Mouse (Mus musculus) small intestine, adult 2 months (tissue): ENCODE data around the gene Nbea. TPM values are rescaled to one million over a fixed set of nuclear protein-coding genes. Genes with fewer than 3 reads are reported as not detected.

Experiments
- H3K27ac ChIP-seq: fragments of 200-500 bp; 2 replicates; pipeline ENCODE4 v1.5.1; 2012; ENCODE audit warnings: low read depth, low read length, control low read depth, inconsistent platforms; ENCODE audit not compliant: insufficient read depth
- H3K27me3 ChIP-seq: fragments of 200-500 bp; 2 replicates; pipeline ENCODE4 v1.6.1; 2012; ENCODE audit warnings: mild to moderate bottlenecking, moderate library complexity, low read length, inconsistent platforms; ENCODE audit not compliant: control insufficient read depth, insufficient read depth
- H3K36me3 ChIP-seq: fragments of 200-500 bp; 2 replicates; pipeline ENCODE4 v1.6.1; 2012; ENCODE audit warnings: mild to moderate bottlenecking, low read length, control low read depth, inconsistent platforms; ENCODE audit not compliant: control insufficient read depth, insufficient read depth
- H3K4me1 ChIP-seq: fragments of 200-500 bp; 2 replicates; pipeline ENCODE4 v1.6.1; 2012; ENCODE audit warnings: low read length, inconsistent platforms, mixed read lengths; ENCODE audit not compliant: control insufficient read depth, insufficient read depth, insufficient read length
- H3K4me3 ChIP-seq: fragments of 200-500 bp; 2 replicates; pipeline ENCODE4 v1.5.1; 2012; ENCODE audit warnings: low read depth, mild to moderate bottlenecking, control low read depth, inconsistent platforms, low read length, moderate library complexity
- CTCF ChIP-seq: fragments of 200-500 bp; IDR thresholded peaks from 2 replicates; pipeline ENCODE4 v1.5.1; 2012; ENCODE audit warnings: low read depth, mild to moderate bottlenecking, control low read depth, inconsistent platforms, low read length, moderate library complexity, mixed read lengths; ENCODE audit not compliant: insufficient replicate concordance, insufficient read length; ENCODE audit errors: extremely low read depth
- POLR2A ChIP-seq: fragments of 200-500 bp; IDR thresholded peaks from 2 replicates; pipeline ENCODE4 v1.6.1; 2012; ENCODE audit warnings: low read depth, mild to moderate bottlenecking, control low read depth, inconsistent platforms, low read length, moderate library complexity
- WGBS: fragments of 180-500 bp; shearing (Covaris S2); methylation state at CpG from one replicate; pipeline ENCODE4 v1.1.7; 2018; 5-methylcytosine and 5-hydroxymethylcytosine counted together
- polyA plus RNA-seq: library from polyadenylated mRNA; depleted of rRNA; stranded (reverse); fragments of >200 nt; gene quantifications from 2 replicates; pipeline ENCODE4 v1.2.3, GENCODE M21; 2012

The Nbea gene
- polyA plus RNA-seq, 1 experiment, result 2.4 TPM

- no peaks in the 10 kb centered on the region for H3K4me1 ChIP-seq
- H3K27me3 ChIP-seq, result no peaks in the 10 kb centered on the region
- no peak overlapping the region for H3K4me3 ChIP-seq
- TF ChIP-seq CTCF (no peak), POLR2A (no peak)
- no peaks in the 10 kb centered on the region for H3K36me3 ChIP-seq
- H3K27ac ChIP-seq, result no peak overlapping the region
- WGBS, result 73% methylated on average over 3 of the region's 3 CpGs
Measured at GRCm38 (mm10) chr3:55824864-55825263, 358.6 kb downstream of the Nbea start.

DNA sequence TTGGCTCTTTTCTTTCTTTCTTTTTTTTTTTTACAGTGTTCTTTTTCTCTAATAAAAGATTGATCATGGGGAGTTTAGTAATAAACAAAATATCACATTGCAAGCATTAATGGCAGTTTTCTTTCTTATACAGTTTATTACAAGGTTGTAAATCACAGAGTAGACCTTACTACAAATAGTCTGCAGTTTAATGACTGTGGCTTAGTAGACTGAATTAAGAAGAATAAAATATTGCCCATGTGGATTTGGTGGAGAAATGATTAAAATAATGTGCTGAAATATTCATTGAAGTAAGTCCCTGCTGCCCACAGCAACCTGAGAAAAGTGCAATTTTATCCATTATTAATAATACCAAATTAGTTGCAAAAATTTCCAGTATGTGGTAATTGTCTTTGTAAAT lies 363.9 kb downstream of the Nbea start:
- no peak overlapping the region for H3K27ac ChIP-seq
- TF ChIP-seq CTCF, result no peak
- TF ChIP-seq POLR2A, result no peak
- H3K4me3 ChIP-seq, result no peak overlapping the region
- H3K27me3 ChIP-seq, result no peaks in the 10 kb centered on the region
- H3K4me1 ChIP-seq, result peaks cover 3% of the 10 kb centered on the region; the same call in 1 of the 2 replicates
- no peaks in the 10 kb centered on the region for H3K36me3 ChIP-seq

DNA sequence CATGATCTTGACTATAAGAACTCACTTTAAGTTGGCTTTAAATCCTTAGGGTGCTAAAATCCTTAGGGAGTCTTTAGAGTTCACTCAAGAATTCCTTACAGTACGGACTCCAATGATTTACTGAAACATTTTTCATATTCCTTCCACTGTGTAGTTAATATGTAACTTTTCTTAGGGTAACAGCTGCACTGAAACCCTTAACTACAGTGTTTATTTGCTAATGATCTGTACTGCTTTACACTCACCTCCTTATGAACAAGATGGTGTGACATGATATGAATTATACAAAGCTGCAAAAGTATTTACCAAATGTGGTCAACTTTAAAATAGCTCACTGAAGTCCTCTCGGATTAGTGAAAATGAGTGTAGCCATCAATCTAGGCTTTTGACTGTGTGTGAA lies 365.4 kb downstream of the Nbea start:
- H3K4me1 ChIP-seq, result peaks cover 3% of the 10 kb centered on the region; the same call in 1 of the 2 replicates
- TF ChIP-seq POLR2A (no peak), CTCF (no peak)
- no peaks in the 10 kb centered on the region for H3K27me3 ChIP-seq
- H3K4me3 ChIP-seq, result no peak overlapping the region
- 27% methylated on average over 2 of the region's 2 CpGs for WGBS
- no peak overlapping the region for H3K27ac ChIP-seq
- H3K36me3 ChIP-seq, result no peaks in the 10 kb centered on the region

DNA sequence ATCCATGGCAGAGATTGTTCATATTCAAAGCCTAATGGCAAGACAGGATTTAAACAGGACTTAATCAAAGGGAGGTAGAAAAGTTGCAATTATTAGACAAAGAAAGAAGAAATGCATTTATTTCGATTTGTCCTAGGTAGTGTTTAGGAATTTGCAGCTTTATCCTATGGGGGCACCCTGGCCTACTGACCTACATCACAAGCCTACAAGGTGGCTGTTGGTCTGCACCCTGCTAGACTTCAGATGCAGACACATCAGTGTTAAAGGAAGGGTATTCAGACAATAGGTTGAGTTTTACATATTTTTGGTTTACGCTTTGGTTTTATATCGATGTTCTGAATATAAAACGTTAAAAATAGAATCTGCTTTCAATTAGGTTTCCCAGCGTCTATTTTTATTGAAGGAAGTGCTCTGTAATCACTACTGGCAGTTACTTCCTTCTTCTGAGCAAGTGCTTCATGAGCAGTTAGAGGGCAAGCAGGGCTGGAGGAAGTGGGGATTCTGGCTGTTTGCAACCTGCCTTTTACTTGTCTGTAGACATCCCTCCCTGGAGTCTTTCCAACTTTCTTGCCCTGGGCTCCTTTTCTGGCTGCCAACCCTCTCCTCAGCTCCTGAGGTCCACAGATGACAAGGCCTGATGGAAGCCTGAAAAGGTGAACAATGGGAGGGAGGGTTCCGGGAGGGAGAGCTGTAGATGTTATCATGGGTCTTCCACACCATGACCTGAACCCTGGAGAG lies 366.7 kb downstream of the Nbea start:
- TF ChIP-seq CTCF (no peak), POLR2A (no peak)
- 28% methylated on average over 6 of the region's 6 CpGs for WGBS
- peaks cover 3% of the 10 kb centered on the region; the same call in 1 of the 2 replicates for H3K4me1 ChIP-seq
- H3K36me3 ChIP-seq, result no peaks in the 10 kb centered on the region
- H3K4me3 ChIP-seq, result no peak overlapping the region
- H3K27ac ChIP-seq, result no peak overlapping the region
- H3K27me3 ChIP-seq, result no peaks in the 10 kb centered on the region

DNA sequence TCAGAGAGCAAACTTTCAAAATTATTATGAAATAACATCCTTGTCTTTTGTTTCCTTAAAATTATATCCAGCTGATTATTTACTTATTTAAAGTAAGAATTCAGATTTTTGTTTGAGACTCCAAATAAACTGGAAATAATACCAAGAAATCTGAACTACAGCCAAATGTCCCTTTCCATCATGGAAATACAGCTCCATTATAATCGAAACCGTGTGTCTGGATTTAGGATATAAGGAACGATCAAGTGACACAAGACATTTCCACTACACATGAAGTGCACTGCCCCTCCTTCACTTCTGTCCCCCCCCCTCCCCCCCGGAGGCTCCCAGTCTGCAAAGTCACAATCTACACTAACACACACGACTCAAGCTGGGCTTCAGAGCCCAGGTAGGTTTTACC lies 367.4 kb downstream of the Nbea start:
- TF ChIP-seq POLR2A, result no peak
- no peak for TF ChIP-seq CTCF
- Histone ChIP-seq H3K27me3 (no peaks in the 10 kb centered on the region), H3K27ac (no peak overlapping the region), H3K4me1 (peaks cover 3% of the 10 kb centered on the region; the same call in 1 of the 2 replicates), H3K4me3 (no peak overlapping the region), H3K36me3 (no peaks in the 10 kb centered on the region)
- WGBS, result 76% methylated on average over 5 of the region's 5 CpGs

DNA sequence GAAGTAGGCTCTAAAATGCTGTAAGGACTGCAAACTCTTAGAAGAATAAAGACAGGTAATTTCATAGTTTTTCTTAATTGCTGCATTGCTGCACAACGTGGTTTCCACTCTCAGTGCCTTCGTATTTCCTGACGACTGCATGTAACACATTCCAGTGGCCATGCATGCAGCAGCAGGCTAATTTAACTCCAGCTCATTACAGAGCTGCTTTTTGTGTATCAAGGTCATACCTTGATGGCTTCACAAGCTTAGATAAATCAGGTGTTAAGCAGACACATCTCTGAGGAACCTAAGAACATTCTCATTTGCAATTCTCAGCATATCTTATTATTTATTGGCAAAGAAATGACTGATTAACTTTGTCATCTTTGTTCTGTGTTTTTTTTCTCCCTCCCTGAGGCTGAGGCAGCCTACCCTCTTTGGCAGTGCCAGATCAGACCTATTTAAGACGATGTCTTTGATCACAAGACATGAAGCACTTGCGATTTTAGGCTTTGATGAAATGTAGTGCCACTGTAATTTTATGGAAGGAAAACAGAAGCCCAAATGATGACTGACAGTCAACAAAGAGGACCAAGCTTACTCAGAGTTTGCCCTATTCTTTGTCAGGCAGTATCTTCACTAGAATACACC lies 368.4 kb downstream of the Nbea start:
- WGBS, result 90% methylated on average over 5 of the region's 5 CpGs
- Histone ChIP-seq H3K27ac (no peak overlapping the region), H3K36me3 (no peaks in the 10 kb centered on the region), H3K4me3 (no peak overlapping the region), H3K27me3 (no peaks in the 10 kb centered on the region), H3K4me1 (peaks cover 3% of the 10 kb centered on the region; the same call in 1 of the 2 replicates)
- TF ChIP-seq POLR2A (no peak), CTCF (no peak)

- H3K4me3 ChIP-seq, result no peak overlapping the region
- TF ChIP-seq POLR2A (no peak), CTCF (no peak)
- H3K36me3 ChIP-seq, result no peaks in the 10 kb centered on the region
- H3K27ac ChIP-seq, result no peak overlapping the region
- WGBS, result 62% methylated on average over 2 of the region's 2 CpGs
- H3K4me1 ChIP-seq, result peaks cover 3% of the 10 kb centered on the region; the same call in 1 of the 2 replicates
- H3K27me3 ChIP-seq, result no peaks in the 10 kb centered on the region
Measured at GRCm38 (mm10) chr3:55794768-55795167, 388.7 kb downstream of the Nbea start.
